Mouse (Mus musculus) stomach, embryonic 15.5 days (tissue): ENCODE data around the gene Zfp644. TPM values are rescaled to one million over a fixed set of nuclear protein-coding genes. Genes with fewer than 3 reads are reported as not detected.

ENCODE experiments used
- ATAC-seq: fragments of 200-750 bp; cut with Nextera tagmentation; 2 replicates; pipeline ENCODE4 v1.8.0; 2017; ENCODE audit warnings: low read depth, moderate number of reproducible peaks, moderate TSS enrichment; ENCODE audit not compliant: insufficient read depth, low FRiP score
- H3K27ac ChIP-seq: fragments of 300-500 bp; sonication (generic); 2 replicates; pipeline ENCODE4 v1.5.1; 2015; ENCODE audit warnings: mild to moderate bottlenecking, inconsistent platforms
- H3K27me3 ChIP-seq: fragments of 300-500 bp; sonication (generic); replicated peaks from 2 replicates; pipeline ENCODE4 v1.6.1; 2015; ENCODE audit warnings: inconsistent platforms
- H3K36me3 ChIP-seq: fragments of 300-500 bp; sonication (generic); 2 replicates; pipeline ENCODE4 v1.6.1; 2015; ENCODE audit warnings: inconsistent platforms
- H3K4me1 ChIP-seq: fragments of 300-500 bp; sonication (generic); 2 replicates; pipeline ENCODE4 v1.6.1; 2015; ENCODE audit warnings: inconsistent platforms
- H3K4me2 ChIP-seq: fragments of 300-500 bp; sonication (generic); 2 replicates; pipeline ENCODE4 v1.6.1; 2015; ENCODE audit warnings: mild to moderate bottlenecking, inconsistent platforms
- H3K4me3 ChIP-seq: fragments of 300-500 bp; sonication (generic); replicated peaks from 2 replicates; pipeline ENCODE4 v1.5.1; 2015; ENCODE audit warnings: inconsistent platforms
- H3K9ac ChIP-seq: fragments of 300-500 bp; sonication (generic); 2 replicates; pipeline ENCODE4 v1.6.1; 2015; ENCODE audit warnings: inconsistent platforms
- H3K9me3 ChIP-seq: fragments of 300-500 bp; sonication (generic); 2 replicates; pipeline ENCODE4 v1.6.1; 2016; ENCODE audit warnings: inconsistent platforms
- WGBS: fragments of 180-500 bp; shearing (Covaris S2); methylation state at CpG from one replicate; pipeline ENCODE4 v1.1.7; 2015; 5-methylcytosine and 5-hydroxymethylcytosine counted together
- polyA plus RNA-seq: library from polyadenylated mRNA; unstranded; fragments of >200 nt; fragmentation: Nextera tagmentation; extraction: Ambion mirVana; gene quantifications from 2 replicates; pipeline ENCODE4 v1.2.1, GENCODE M21; 2015

Zfp644 gene
- polyA plus RNA-seq, 1 experiment from 2014 or later: 51.9 TPM

DNA sequence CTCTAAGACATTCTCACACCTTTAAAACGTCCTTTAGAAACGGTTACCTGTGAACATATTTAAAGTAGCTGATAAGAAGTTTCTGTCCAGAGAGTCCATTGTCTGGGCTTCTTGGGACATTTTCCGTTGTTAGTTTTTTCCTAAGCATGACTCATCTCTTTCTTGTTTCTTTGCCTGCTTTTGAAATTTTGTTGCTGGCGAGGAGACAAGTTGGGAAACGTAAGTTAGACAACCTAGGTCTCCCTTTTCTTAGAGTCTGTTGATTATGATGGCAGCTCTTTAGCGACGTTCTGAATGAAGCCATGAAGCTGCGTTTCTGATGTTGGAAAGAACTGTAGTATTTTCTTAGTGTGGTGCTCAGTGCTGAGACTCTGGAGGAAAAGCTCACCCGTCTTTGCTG lies 108.1 kb downstream of the Zfp644 start:
- 89% methylated on average over 9 of the region's 9 CpGs for WGBS
- no peaks in the 10 kb centered on the region for H3K4me1 ChIP-seq
- H3K4me3 ChIP-seq: no peak overlapping the region
- H3K4me2 ChIP-seq: no peak overlapping the region
- no peak overlapping the region for H3K27ac ChIP-seq
- H3K27me3 ChIP-seq: no peaks in the 10 kb centered on the region
- H3K9me3 ChIP-seq: no peaks in the 10 kb centered on the region
- no peaks in the 10 kb centered on the region for H3K36me3 ChIP-seq
- no peak for ATAC-seq
- no peak overlapping the region for H3K9ac ChIP-seq

DNA sequence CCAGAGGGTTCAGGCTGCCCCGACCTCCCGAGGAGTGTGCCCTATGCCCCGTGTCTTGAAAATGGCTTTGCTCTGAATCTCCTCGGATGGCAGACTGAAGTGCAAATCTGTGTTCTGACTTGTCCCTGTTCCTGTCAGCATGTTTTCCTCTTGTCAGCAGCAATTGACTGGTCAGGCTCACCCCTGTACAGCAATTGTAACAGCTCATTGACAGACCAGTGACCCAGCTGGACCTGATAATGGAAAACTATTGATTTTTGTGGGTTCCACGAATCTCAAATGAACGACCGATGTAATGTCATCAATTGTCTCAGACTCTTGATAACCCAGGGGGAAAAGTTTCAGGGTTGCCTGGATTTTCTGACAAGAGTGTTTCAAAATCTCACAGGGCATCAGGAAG lies 116.1 kb downstream of the Zfp644 start:
- no peak overlapping the region for H3K4me2 ChIP-seq
- H3K9me3 ChIP-seq: no peaks in the 10 kb centered on the region
- WGBS: 78% methylated on average over 7 of the region's 7 CpGs
- H3K4me1 ChIP-seq: no peaks in the 10 kb centered on the region
- H3K27me3 ChIP-seq: no peaks in the 10 kb centered on the region
- ATAC-seq: no peak
- no peak overlapping the region for H3K4me3 ChIP-seq
- no peaks in the 10 kb centered on the region for H3K36me3 ChIP-seq
- no peak overlapping the region for H3K9ac ChIP-seq
- H3K27ac ChIP-seq: no peak overlapping the region

DNA sequence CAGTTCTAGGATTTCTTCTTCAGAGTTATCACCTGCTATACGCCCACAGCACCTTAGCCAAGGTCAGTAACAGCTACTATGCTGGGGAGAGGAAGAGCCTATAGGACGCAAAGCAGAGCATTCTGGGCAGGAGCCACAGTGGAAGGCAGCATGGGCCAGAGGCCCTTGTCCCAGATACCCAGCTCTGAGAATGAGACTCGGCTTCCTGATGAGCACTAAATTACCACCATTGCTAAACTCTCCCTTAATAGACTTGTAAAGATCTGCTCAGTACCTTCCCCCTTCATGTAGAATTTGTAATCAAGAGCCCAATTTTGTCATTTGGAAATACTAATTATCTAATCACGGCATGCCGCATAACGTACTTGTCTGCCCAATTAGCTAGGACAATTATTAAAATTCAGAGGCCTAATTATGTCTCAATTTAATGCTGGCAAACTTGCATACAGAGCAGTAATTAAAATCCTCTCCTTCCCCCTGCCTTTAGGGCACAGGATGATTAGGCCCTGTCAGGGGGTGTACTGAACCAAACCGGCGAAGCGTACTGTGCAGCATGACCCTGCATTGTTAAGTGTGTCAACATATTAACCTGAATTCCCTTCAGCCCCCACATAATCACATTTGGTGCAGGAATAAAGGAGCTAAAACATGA lies 119.7 kb downstream of the Zfp644 start:
- H3K4me3 ChIP-seq: no peak overlapping the region
- no peak for ATAC-seq
- peaks cover 6% of the 10 kb centered on the region for H3K4me1 ChIP-seq
- 83% methylated on average over 9 of the region's 9 CpGs for WGBS
- H3K9ac ChIP-seq: no peak overlapping the region
- no peak overlapping the region for H3K4me2 ChIP-seq
- peaks cover 6% of the 10 kb centered on the region for H3K27me3 ChIP-seq
- H3K9me3 ChIP-seq: no peaks in the 10 kb centered on the region
- no peak overlapping the region for H3K27ac ChIP-seq
- H3K36me3 ChIP-seq: no peaks in the 10 kb centered on the region

DNA sequence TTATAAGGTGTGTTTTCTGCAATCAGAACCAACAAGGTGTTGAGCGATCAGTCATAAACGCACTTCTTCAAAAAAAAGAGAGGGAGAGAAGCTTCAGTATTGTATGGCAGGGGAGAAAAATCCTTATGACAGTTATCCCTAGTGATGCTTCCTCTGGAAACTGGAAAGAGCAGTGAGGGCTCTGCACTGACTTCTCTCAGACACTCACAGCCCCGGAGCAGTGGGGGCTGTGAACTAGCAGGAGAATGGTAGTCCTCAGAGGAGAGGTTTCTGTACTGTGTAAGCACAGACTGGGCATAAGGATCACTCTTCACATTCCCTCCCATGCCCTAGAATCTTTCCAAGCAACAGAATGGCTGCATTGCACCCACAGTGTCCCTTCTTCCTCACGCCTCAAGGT lies 122.0 kb downstream of the Zfp644 start:
- ATAC-seq: no peak
- WGBS: 28% methylated on average over 4 of the region's 4 CpGs
- H3K9me3 ChIP-seq: no peaks in the 10 kb centered on the region
- H3K4me2 ChIP-seq: peak overlapping the region; percentile 100
- no peaks in the 10 kb centered on the region for H3K36me3 ChIP-seq
- peaks cover 6% of the 10 kb centered on the region for H3K4me1 ChIP-seq
- no peak overlapping the region for H3K27ac ChIP-seq
- H3K9ac ChIP-seq: no peak overlapping the region
- H3K27me3 ChIP-seq: peaks cover 6% of the 10 kb centered on the region
- H3K4me3 ChIP-seq: peak overlapping the region; percentile 66; the same call in 1 of the 2 replicates

DNA sequence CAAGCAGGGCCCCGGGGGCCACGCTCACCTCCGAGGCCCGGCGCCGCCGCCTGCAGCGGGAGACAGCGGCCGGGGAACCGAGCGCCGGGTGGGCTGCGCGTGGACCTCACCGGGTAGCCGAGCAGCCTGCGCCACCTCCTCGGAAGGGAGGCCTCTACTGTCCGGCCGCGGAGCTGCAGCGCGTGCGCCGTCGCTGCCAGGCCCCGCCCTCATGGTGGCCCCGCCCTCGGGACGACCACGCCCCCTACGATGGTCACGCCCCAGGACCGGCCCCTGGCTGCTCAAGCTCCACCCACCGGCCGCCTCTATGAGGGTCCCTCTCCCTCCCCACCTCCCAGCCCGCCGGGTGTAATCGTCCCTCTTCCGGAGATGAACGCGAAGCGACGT lies 122.5 kb downstream of the Zfp644 start:
- Histone ChIP-seq H3K9me3 (no peaks in the 10 kb centered on the region), H3K4me1 (peaks cover 6% of the 10 kb centered on the region), H3K27ac (no peak overlapping the region), H3K27me3 (peaks cover 6% of the 10 kb centered on the region), H3K4me3 (peak overlapping the region; percentile 66), H3K9ac (peak overlapping the region; percentile 36; the same call in 1 of the 2 replicates), H3K4me2 (peak overlapping the region; percentile 100), H3K36me3 (no peaks in the 10 kb centered on the region)
- ATAC-seq: peak; percentile 93
- WGBS: 0% methylated on average over 45 of the region's 45 CpGs

DNA sequence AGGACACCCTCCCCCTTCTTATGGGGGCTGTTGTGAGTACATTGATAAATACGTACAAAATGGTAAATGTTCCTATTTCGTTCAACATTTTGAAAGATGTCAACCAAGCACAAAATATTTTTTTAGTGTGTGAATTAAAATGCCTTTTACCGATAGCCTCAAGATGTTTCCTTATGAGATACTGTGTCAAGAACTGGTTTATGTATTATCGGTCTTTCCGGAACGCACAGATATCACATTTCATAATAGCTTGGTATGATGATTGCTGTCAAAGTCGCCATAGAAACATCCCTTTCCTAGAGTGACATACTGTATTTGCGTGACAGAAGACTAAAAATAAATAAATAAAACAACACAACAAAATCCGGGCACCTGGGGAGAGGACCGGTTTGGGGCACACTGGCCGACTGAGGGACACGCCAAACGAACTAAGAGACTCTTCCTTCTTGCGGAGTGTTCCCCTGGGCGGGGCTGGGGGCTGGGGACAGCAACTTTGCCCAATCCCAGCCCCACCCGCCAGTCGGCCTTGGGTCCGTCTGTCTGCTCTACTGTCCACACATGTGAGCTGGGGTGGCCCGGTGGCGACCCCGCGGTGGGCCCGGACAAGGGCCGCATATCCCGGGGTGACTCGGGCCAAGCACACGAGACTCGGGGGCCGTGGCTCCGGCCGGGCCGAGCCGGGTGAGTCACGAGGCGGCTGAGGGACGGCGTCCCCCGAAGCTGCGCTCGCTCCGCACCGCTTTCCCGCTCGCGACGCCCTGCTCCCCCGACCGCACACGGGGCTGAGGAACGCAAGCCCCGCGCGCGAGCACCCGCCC lies 123.1 kb downstream of the Zfp644 start:
- Histone ChIP-seq H3K4me2 (peak overlapping the region; percentile 100), H3K9ac (peak overlapping the region; percentile 36; the same call in 1 of the 2 replicates), H3K4me1 (peaks cover 6% of the 10 kb centered on the region), H3K27me3 (peaks cover 6% of the 10 kb centered on the region), H3K9me3 (no peaks in the 10 kb centered on the region), H3K4me3 (peak overlapping the region; percentile 66), H3K36me3 (no peaks in the 10 kb centered on the region), H3K27ac (no peak overlapping the region)
- peak; percentile 73 for ATAC-seq
- WGBS: 4% methylated on average over 55 of the region's 55 CpGs

Other genes starting within 250 kb of the Zfp644 start
- not detected in 2 replicates for gene Barhl2, start 239.1 kb downstream of the Zfp644 start, polyA plus RNA-seq
- not detected in 2 replicates for gene Gm17304, start 88.2 kb downstream of the Zfp644 start, polyA plus RNA-seq
- 0.71 and 1.1 TPM in 2 replicates for gene Hfm1, start 229.0 kb upstream of the Zfp644 start, polyA plus RNA-seq